Mouse (Mus musculus) layer of hippocampus, postnatal 25 days (tissue): ENCODE measurements around the gene 9430097D07Rik. TPM values are rescaled to one million over a fixed set of nuclear protein-coding genes. Genes with fewer than 3 reads are reported as not detected.

Source experiments
- DNase-seq, 2 experiments: peaks; one replicate each; pipeline ENCODE4 v3.0.0; 2022; ENCODE audit warnings: mixed read lengths in 2 of 2, low spot score in 1 of 2; ENCODE audit errors: extremely low spot score in 1 of 2
- total RNA-seq, 2 experiments: library from RNA; stranded (reverse); gene quantifications; 2 replicates each; pipeline ENCODE4 v1.2.3; 2021

The 9430097D07Rik gene
- total RNA-seq, 2 experiments from 2014 or later: 0.33 TPM; not detected in 1

DNA sequence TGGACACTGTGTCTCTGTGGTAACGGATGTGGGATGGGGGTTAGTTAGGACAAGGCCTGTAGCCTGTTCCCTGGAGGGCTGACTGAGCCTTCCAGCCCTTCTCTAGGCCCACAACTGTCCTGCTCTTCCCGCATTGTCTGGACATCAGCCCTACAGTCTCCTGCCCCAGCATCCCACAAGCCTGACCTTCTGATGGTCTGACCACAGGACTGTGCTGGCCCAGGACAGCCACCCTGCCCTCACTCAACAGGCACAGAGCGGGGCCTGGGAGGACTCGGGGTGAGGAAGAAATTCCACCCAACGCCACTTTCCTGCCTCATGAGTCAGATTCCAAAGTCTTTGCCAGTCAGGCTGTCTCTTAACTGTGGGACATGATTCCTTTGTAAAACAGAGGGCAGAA is 22.2 kb upstream of the 9430097D07Rik start:
- DNase-seq: no peak

DNA sequence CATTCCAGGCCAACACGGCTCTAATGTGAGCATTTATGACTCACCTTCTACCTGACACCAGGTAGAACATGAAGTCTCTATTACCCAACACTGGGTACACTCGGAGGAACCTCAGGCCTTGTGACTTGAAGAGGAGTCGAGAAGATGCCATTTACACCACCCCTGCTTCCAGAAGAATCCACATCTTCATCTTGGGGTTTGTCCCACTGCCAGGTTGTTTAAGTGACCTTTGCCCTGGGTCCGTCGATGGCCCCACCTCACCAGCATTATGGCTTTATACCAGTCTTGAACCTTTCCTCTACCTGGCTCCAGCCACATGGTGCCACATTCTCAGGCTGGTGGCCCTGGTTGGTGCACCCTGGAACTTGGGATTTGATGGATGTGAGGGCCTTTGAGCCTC is 21.8 kb upstream of the 9430097D07Rik start:
- DNase-seq: no peak

DNA sequence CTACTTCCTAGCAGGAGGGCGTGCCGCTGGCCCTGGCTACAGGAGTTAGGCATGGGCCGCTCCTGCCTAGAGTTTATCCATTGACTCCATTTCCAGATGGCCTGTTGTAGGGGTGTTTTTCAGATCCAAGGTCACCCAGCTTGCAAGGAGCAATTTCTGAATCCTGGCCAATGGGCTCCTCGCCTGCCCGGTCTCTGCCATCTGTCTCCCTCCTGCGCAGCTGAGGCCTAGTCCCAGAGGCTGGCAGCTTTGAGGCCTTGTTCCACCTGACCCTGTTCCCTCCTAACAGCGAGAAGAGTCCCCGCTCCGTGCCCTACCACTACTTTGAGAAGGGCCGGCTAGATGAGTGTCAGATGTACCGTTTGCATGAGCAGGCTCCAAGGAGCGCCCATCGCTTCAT is 21.2 kb upstream of the 9430097D07Rik start:
- no peak for DNase-seq

DNA sequence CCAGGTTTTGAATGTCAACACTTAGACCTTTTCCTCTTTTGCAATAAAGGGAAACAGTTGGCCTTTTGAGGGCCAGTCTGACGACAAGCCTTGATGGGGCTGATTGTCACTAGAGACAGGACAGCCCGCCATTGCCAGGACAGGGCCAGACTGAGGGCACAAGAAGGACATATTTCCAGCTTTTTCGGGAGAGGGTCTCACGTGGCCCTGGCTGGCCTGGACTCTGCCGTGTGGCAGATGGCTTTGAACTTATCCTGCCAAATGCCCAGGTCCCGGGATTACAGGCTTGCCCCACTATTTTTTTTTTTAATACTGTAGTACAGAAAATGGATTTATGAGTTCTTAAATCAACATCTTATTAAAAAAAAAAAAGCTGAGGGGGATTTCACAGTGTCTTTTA is 15.8 kb upstream of the 9430097D07Rik start:
- no peak for DNase-seq

DNA sequence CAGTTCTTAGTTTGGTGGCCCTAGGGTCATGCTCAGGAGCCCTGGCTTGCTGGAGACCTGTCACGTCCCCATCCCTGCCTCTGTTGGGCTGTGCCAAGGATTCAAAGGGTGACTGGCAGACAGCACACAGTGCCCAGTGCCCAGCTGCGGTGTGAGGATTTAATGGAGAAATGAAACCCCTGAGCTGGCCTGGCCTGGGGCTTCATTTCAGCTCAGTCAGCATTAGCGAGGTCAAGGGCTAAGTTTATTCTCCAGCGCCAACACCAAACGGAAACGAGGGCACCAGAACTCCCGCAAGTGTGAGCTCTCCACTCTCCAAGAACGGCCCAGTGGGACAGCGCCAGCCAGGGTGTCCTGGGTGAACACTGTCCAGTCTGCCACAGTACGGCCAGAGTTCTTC is 14.7 kb upstream of the 9430097D07Rik start:
- DNase-seq: no peak

DNA sequence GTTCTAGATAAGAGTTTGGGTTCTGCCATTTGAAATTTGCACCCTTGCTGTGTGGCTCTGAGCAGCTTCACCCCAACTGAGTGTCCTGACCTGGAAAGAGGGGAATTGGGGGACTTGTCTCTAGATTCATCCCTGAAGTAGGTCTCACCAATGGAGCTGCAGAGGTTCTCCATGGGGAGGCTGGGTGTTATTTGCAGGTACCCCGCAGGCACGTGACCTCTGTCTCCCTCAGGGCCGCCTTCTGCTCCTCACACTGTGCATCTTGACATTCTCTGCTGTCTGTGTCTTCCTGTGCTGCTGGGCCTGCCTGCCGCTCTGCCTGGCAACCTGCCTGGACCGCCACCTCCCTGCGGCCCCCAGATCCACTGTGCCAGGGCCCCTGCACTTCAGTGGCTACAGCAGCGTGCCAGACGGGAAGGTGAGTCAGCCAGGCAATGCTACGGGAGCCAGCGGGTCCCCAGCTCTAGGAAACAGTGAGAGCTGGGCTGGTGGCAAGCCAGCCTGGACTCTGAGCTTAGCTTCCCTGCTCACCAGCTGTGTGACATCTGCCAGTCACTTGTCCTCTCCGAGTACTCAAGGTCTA is 13.8 kb upstream of the 9430097D07Rik start:
- no peak for DNase-seq

DNA sequence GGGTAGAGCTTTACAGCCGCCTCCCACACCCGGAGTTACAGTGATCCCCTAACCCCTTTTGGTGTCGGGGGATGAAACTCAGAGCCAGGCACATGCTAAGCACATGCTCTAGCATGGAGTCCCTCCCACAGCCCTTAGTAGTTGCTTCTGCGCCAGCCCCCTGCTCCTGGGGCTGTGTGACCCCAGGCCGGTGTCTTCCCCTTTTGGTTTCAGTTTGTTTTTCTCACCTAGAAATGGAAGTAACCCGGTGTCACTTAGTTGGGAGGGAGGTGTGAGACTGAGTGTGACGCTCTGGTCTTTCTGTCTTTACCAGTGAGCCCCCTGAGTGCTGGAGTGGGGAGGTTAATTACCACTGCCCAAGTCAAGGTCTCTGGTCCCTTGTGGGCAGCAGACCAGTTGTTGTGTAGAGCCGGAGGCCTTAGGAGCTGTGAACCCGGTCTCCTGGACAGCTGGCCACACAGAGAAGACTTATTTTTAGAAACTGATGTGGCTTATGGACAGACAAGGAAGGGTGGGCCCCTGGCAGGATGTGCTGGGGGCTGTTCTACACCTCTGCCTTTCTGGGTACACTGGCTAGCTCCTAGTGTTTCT is 12.3 kb upstream of the 9430097D07Rik start:
- DNase-seq: no peak

DNA sequence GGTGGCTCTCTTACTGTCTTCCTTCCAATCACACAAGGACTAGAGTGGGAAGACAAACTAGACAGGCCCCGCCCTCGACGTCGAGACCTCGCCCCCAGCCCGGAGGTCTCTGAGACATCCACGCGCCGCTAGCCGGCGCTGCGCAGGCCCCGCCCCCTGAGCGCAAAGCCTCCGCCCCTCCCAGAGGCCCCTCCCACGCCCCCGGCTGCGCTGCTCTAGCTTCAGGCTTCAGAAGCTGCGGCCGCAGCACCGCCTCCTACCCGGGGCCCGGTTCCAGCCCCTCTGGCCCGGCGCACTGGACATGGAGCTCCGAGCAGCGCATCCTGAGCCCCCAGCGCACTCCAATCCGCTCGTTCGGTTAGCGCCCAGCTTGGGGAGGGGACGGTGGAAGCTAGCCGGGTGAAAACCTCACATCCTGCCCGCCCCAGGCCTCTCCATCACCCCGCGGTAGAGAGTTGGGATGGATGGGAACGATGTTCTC is 11.4 kb upstream of the 9430097D07Rik start, which contains the start of gene St6galnac4:
TSS of gene St6galnac4 (plus strand) at position 225 of the 481 bp plus-strand sequence.
- DNase-seq: peak; percentile 78

DNA sequence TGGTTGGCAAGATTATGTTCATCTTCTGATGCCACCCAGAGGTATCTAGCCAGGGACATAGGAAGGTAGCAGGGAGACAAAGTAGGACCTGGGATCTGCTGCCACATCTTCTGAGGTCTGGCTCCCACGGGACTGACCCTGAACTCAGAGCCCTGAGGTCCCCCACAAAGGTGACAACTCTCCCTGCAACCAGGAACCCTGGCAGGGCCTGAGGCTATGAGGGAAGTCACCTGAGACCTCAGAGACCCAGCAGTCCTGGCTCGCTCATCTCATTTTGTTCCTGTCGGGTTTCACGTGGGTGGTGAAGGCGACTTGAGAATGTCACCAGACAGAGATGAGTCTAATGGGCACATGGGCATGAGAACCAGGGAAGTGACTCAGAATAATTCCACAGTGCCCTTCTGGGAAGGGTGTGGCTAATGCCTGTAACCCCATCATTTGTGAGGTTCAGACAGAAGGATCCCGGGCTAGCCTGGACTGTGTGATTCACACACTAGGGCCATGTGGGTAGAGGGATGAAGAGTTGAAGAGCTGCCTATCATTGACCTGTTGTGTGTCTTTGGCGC is 9.7 kb upstream of the 9430097D07Rik start:
- no peak for DNase-seq

DNA sequence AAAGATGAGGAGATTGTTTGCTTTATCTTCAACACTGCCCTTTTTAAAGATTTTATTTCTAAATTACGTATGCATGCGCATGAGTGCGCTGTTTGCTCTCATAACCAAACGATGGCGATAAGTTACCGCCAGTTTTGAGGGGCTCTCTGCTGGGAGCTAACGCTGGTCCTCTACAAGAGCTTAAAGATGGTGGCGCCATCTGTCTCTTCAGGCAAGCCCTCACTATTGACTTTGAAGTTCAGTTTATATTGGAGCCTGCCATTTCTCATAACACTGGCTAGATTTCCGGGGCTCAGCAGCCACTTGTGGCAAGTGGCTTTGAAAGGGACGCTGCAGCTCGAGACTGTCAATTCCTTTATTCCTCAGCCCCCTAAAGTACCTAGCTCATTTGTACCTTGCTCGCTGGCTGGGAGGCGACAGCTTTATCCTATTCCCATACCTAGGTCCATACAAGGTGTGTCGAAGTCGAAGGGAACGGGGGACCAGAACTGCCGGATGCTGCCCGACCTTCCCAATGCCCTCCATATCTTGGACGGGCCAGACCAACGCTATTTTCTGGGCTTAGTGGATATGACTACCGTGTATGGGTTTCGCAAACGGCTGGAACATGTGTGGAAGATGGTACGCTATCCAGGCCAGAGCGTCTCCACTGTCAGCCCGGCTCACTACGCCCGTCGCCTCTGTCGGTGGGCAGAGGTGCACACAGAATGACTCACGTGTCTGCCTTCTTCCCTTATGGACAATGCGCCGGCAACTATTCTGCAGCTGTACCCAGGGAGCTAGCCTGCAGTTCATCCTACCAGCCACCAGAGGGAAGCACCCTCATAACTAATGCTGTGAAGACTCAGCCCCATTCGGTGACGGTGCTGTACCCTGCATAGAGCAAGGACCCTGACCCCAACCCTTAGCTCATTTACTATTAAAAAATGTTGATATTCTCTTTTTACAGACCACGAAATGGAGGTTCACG is 7.6 kb upstream of the 9430097D07Rik start:
- DNase-seq: peak in 1 of 2 experiments; percentile 78

DNA sequence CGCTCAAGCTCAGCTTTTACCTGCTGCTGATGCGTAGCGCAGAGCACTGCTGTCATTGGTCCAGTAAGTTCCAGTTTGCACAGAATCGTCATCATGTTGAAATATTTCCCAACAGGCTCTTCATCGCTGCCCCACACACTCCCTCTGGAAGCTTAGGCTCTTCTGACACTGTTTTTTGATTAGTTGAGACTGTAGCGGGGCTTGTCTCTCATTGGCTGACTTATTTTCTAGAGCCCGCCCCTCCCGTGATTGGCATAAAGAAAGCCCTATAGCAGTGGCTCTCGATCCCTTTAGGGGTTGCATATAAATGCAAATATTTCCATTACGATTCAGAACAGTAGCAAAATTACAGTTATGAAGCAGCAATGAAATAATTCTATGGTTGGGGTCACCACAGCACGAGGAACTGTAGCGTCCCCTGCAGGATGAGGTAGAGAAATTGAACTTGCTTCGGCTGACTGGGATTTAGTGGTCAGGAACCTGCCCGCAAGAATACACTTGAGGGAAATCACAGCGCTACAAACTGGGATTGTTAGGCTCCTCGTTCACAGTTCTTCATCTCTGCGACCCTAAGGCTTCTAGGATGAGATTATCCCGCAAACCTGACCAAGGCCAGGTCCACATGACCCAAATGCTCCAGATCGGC is 6.1 kb upstream of the 9430097D07Rik start:
- DNase-seq: peak in 1 of 2 experiments; percentile 71

DNA sequence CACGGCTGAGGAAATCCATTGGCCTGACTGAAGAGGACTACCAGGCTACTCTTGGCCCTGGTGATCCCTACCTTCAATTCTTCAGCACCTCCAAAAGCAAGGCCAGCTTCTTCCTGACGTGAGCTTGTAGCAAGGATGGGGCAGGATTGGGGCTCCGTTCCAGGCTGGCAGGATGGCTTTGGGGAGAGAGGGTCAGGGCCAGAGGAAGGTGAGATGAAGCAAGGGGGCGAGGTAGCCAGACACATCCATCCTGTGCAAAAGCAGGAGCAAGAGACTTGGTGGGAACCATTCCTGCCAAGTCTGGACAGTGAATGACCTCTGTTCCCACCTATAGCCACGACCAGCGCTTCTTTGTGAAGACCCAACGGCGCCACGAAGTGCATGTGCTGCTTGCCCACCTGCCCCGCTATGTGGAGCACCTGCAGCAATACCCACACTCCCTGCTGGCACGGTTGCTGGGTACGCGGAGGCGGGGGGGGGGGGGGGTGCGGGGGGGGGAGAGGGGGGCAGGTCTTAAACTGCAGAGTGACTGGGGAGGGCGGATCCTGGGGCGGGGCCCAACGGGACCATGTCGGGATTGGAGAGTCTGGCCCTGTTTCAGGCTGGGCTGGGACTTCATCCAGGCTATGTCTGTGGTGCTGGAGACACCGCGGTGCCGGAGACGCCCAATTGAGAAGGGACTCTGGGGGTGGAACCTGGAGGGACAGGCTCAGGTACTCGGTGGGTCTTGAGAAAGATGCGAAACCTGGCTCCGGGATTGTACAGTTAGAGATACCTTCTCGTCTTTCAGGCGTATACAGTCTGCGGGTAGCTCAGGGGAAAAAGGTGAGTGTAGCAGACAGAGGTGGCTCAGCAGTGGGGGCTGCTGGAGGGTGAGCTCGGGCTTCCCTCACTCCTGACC is 2.9 kb upstream of the 9430097D07Rik start:
- no peak for DNase-seq

DNA sequence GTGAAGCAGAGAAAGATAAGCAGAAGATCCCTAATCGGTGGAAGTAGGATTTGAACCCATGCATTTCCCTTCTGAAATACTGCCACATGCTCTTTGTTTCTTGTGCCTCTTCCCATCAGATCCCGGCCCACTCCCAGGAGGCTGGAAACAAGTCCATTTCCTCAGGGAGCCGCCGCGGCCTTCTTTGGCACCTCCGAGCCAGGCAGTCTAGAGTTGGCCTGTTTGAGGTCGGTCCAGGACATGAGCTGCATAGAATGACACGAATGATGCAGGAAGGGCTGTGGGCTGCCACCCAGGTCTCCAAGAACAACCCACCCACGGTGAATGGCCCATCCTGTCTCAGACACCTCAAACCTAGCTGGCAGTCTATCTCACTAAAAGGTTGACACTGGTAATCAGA is 1.0 kb upstream of the 9430097D07Rik start:
- DNase-seq: no peak

DNA sequence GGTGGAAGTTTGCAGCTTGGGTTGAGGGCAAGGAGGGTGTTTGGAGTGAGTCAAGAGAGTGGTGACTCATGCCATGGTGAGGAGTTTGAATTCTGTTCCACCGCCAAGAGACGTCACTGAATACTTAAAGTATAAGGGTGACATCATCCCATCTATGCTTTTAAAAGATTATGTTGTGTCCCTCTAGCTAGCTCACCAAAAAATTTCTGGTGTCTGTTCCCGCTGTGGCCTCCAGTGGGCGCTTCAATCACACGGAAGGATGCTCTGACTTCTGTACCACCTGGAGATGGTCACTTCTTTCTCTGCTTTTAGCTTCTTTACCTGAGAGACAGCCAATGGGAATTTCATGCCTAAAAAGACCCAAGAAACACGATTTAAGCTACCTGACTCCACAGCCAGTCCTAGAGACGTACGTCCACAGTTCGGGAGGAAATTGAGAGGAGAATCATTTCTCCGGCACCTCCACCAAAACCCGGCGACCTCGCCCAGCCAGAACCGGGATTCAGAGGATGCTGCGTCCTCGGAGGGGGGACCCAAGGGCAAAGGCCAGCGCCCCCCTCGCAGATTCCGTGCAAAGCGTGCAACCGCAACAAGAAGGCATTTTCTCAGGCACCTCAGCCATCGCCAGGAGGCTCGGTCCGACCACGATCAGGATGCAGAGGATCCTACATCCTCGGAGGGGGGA is 441 bp downstream of the 9430097D07Rik start:
- peak in 1 of 2 experiments; percentile 62 for DNase-seq

DNA sequence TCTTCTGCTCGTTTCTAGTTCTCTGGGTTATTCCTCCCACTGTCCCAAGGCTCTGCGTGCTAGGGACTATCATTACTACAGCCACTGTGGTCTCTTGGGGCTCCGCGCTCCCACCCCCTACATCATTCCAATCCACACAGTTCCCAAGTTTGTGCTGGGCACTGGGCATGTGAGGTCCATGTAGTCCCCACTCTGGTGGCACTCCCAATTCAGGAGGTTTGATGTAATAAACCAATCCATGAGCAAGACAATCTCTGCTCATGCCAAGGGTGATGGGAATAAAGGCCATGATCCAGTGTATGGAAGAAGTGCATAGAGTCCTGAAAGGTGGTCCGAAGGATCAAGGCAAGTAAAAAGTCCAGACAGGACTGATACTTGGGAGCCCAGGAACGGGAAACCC is 987 bp downstream of the 9430097D07Rik start, which contains the start of gene Pip5kl1:
TSS of gene Pip5kl1 (plus strand) at position 301 of the 400 bp plus-strand sequence.
- DNase-seq: no peak

DNA sequence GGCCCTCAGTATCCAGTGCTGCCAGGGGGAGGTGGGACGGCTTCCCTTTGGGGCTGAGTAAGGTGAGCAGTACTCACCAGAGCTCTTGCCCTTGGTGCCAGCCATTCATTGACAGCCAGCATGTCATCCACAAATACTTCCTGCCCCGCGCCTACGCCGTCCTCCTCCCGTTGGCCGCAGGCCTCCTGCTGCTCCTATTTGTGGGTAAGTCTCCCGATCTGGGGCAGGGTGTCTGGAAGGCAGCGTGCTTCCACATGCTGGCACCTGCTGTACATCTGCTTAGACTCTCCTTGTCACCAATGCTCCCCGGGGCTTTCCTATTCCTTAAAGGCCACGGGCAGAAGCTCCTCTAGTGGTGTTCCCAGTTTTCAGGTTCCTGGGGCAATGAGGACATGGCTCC is 3.3 kb downstream of the 9430097D07Rik start:
- no peak for DNase-seq

DNA sequence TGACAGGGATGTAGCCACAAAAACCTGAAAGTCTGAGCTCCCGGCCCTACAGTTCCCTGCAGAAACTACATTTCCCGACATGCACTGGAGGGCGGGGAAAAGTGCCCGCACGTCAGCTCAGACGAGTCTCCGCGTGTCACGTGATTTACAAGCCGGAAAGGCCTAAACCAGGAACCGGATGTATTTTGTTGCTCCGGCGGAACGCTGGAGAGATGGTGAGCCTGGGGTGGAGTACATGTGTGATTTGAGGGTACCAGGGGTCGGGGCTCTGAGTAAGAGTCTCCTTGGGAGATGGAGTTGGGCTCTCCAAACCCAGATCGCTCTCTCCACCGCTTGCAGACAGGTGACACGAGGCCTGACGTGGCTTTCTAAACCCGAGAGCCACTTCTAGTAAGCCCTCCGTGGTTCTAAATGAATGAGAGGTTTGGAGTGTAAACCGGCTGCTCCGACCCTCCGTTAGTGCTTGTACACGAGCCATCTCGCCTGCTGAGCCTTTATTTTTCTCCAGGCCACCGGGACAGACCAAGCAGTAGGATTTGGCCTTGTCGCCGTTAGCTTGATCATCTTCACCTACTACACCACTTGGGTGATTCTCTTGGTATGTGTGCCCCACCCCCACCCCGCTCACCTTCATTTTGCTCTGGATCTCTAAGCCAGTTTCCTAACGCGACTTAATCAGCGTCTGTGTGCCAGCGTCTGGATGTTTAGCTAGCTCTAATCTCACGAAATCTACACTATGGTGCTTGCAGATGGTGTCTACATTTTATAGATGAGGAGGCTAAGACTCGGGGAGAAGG is 4.6 kb downstream of the 9430097D07Rik start, which contains the start of gene Dpm2:
TSS of gene Dpm2 (plus strand) at position 161 of the 797 bp plus-strand sequence.
- DNase-seq: peak; percentile 73 to 78

DNA sequence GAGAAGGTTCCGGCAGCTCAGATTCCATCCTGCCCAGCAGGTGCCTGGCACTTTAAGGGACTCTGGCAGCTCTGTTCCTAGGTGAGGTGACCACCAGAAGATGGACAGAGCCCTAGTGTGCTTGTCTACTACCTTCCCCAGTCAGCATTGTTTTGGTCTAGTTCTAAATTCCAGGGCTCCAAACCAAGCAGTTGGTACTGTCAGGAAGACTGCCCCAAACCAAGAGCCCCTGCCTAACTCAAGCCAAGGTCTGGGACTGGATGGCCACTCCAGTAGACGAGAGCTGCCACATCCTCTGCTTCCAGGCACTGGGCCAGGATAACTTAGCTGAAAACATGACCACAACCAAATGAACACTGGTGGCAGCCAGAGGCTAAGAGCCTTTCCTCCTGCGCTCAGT is 6.5 kb downstream of the 9430097D07Rik start:
- DNase-seq: no peak
